Mouse (Mus musculus): ENCODE results near the gene Pi4k2a. TPM values are rescaled to one million over a fixed set of nuclear protein-coding genes. Genes with fewer than 3 reads are reported as not detected.
"Not testable (repeated sequence)": the region's sequence is repeated elsewhere in the genome, so short reads cannot be mapped to it uniquely, and the experiment has no call there.

The Pi4k2a gene
- polyA plus RNA-seq, 1 experiment from 2014 or later, result 14.5 TPM

- Histone ChIP-seq H3K27me3 (replicated peaks) (no peaks in the 10 kb centered on the region), H3K4me3 (no peak overlapping the region), H3K9ac (no peak overlapping the region), H3K27ac (replicated peaks) (no peak overlapping the region), H3K36me3 (no peaks in the 10 kb centered on the region), H3K4me1 (peaks cover 7% of the 10 kb centered on the region; the same call in 1 of the 2 replicates), H3K4me2 (peak overlapping the region; percentile 38), H3K9me3 (no peaks in the 10 kb centered on the region)
- WGBS, result 64% methylated on average over 11 of the region's 11 CpGs
- no peak for ATAC-seq (ENCODE audit: extremely low read depth, insufficient number of reproducible peaks, low FRiP score, low TSS enrichment)
Measured at GRCm38 (mm10) chr19:42068441-42069240, 21.6 kb upstream of the Pi4k2a start.

DNA sequence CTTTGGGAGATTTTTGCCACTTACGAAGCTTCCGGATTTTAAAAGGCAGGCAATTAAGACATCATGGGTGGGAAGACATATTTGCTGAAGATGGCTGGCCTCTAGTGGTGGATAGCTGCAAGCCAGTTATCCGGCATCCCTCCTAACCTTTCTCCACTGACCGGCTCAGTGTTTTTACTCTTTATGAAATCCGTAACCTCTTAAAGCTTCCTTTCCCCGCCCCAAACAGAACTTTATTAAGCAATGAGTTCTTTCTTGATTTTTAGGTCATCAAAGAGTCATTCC is 21.1 kb upstream of the Pi4k2a start:
- WGBS, result 40% methylated on average over 6 of the region's 6 CpGs
- ATAC-seq (ENCODE audit: extremely low read depth, insufficient number of reproducible peaks, low FRiP score, low TSS enrichment), result no peak
- Histone ChIP-seq H3K4me3 (no peak overlapping the region), H3K9ac (no peak overlapping the region), H3K36me3 (no peaks in the 10 kb centered on the region), H3K4me1 (peaks cover 7% of the 10 kb centered on the region; the same call in 1 of the 2 replicates), H3K4me2 (peak overlapping the region; percentile 38), H3K27ac (replicated peaks) (no peak overlapping the region), H3K27me3 (replicated peaks) (no peaks in the 10 kb centered on the region), H3K9me3 (no peaks in the 10 kb centered on the region)

GRCm38 (mm10) chr19:42071221-42071620 is 19.0 kb upstream of the Pi4k2a start:
- Histone ChIP-seq H3K27ac (replicated peaks) (no peak overlapping the region), H3K36me3 (peaks cover 10% of the 10 kb centered on the region), H3K27me3 (replicated peaks) (no peaks in the 10 kb centered on the region), H3K9me3 (no peaks in the 10 kb centered on the region), H3K4me3 (no peak overlapping the region), H3K9ac (no peak overlapping the region), H3K4me2 (no peak overlapping the region), H3K4me1 (peaks cover 7% of the 10 kb centered on the region; the same call in 1 of the 2 replicates)
- 60% methylated on average over 7 of the region's 7 CpGs for WGBS
- ATAC-seq (ENCODE audit: extremely low read depth, insufficient number of reproducible peaks, low FRiP score, low TSS enrichment), result no peak

DNA sequence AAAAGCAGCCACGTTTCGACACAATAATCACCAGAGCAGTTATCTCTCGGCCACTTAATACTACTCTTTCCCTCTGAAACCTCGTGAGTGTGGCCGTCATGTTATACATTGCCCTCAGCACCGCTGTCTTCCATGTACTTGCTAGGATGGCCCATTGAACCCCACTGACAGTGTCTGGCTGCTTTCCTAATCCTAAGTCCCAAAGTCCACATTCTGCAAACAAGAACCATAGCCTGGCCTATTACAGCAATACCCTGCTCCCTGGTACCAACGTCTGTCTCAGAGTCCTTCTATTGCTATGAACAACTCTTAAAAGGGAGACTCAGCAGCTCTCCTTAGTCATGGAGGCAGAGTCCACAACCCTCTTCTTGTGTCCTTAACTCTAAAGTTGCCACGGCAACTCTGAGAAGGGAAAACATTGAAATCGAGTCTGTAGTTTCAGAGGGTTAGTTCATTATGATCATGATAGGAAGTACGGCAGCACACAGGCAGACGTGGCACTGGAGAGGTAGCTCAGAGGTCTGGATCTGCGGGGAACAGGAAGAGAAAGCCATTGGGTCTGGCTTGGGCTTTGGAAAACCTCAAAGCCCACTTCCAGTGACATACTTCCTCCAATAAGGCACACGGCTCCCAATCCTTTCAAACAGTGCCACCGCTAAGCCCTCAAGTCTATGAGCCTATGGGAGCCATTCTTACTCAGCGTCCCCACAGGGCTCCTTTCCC is 18.2 kb upstream of the Pi4k2a start:
- H3K27ac ChIP-seq (replicated peaks), result no peak overlapping the region
- no peak overlapping the region for H3K4me3 ChIP-seq
- ATAC-seq (ENCODE audit: extremely low read depth, insufficient number of reproducible peaks, low FRiP score, low TSS enrichment), result no peak
- H3K4me2 ChIP-seq, result no peak overlapping the region
- H3K4me1 ChIP-seq, result peaks cover 7% of the 10 kb centered on the region; the same call in 1 of the 2 replicates
- WGBS, result 72% methylated on average over 15 of the region's 15 CpGs
- H3K27me3 ChIP-seq (replicated peaks), result no peaks in the 10 kb centered on the region
- peaks cover 10% of the 10 kb centered on the region for H3K36me3 ChIP-seq
- no peak overlapping the region for H3K9ac ChIP-seq
- H3K9me3 ChIP-seq, result no peaks in the 10 kb centered on the region

DNA sequence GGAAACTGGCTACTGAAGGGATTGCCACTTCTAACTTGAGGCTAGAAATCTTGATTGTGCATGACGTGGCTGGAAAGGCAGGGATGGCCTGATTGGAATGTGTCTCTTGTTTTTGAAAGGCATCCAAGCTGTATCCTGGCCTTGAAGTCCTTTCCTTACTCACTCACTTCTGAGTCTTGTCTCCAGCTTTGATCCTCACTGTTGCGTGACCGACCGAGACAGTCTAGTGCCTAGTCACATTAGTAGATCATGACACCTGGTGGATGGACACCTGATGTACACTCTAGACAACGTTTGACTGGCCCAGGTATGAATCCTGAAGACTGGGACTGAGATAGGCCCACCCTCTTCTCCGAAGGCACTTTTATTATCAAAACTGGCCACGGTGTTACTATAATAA is 17.5 kb upstream of the Pi4k2a start:
- Histone ChIP-seq H3K4me3 (no peak overlapping the region), H3K9ac (no peak overlapping the region), H3K36me3 (peaks cover 10% of the 10 kb centered on the region), H3K4me1 (peaks cover 7% of the 10 kb centered on the region; the same call in 1 of the 2 replicates), H3K4me2 (no peak overlapping the region), H3K27ac (replicated peaks) (no peak overlapping the region), H3K9me3 (no peaks in the 10 kb centered on the region), H3K27me3 (replicated peaks) (no peaks in the 10 kb centered on the region)
- 61% methylated on average over 7 of the region's 7 CpGs for WGBS
- no peak for ATAC-seq (ENCODE audit: extremely low read depth, insufficient number of reproducible peaks, low FRiP score, low TSS enrichment)

DNA sequence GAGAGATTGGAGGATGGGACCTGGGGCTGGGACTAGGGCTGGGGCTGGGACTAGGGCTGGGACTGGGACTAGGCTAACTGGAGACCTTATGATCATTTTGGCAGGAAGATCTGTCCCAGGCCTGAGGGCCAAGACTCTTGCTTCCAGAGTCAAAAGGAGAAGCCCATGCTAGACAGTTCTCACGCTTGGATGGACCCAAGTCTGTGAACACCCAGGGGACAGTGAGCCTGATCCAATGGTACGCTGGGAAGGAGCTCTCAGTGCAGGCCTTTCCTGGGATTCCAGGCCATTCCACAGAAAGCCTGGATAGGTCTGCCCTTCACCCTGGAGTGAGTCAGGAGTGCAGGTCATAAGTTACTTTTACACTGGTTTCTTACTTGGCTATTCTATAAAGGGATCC is 15.2 kb upstream of the Pi4k2a start:
- WGBS, result 67% methylated on average over 2 of the region's 2 CpGs
- no peak overlapping the region for H3K27ac ChIP-seq (replicated peaks)
- peaks cover 10% of the 10 kb centered on the region for H3K36me3 ChIP-seq
- H3K27me3 ChIP-seq (replicated peaks), result no peaks in the 10 kb centered on the region
- no peaks in the 10 kb centered on the region for H3K9me3 ChIP-seq
- no peak for ATAC-seq (ENCODE audit: extremely low read depth, insufficient number of reproducible peaks, low FRiP score, low TSS enrichment)
- no peak overlapping the region for H3K9ac ChIP-seq
- H3K4me2 ChIP-seq, result no peak overlapping the region
- H3K4me1 ChIP-seq, result no peaks in the 10 kb centered on the region
- H3K4me3 ChIP-seq, result no peak overlapping the region

- H3K27me3 ChIP-seq (replicated peaks), result no peaks in the 10 kb centered on the region
- ATAC-seq (ENCODE audit: extremely low read depth, insufficient number of reproducible peaks, low FRiP score, low TSS enrichment), result no peak
- no peak overlapping the region for H3K9ac ChIP-seq
- no peaks in the 10 kb centered on the region for H3K4me1 ChIP-seq
- H3K4me2 ChIP-seq, result no peak overlapping the region
- H3K27ac ChIP-seq (replicated peaks), result no peak overlapping the region
- no peak overlapping the region for H3K4me3 ChIP-seq
- H3K9me3 ChIP-seq, result no peaks in the 10 kb centered on the region
- 87% methylated on average over 16 of the region's 16 CpGs for WGBS
- peaks cover 10% of the 10 kb centered on the region for H3K36me3 ChIP-seq
Measured at GRCm38 (mm10) chr19:42075992-42076391, 14.3 kb upstream of the Pi4k2a start.

DNA sequence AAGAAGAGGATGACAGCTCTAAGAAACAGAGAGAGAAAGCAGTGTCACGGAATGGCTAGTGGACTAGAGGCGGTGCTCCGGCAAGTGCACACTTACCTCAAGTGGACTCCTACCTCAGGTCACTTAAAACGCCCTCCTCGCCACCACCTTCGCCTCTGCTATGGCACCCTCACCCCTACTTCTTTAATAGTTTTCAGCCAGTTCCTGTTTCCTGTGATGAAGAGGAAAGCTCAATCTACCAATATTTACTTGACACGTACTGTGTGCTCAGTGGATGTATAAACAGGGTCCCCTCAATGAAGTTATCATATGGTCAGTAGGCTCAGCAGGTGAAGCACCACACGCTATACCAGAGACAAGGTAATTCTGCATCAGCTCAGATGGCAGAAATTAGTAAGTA is 11.7 kb upstream of the Pi4k2a start:
- 86% methylated on average over 8 of the region's 8 CpGs for WGBS
- Histone ChIP-seq H3K36me3 (peaks cover 10% of the 10 kb centered on the region), H3K27me3 (replicated peaks) (no peaks in the 10 kb centered on the region), H3K4me3 (no peak overlapping the region), H3K4me2 (no peak overlapping the region), H3K9me3 (no peaks in the 10 kb centered on the region), H3K9ac (no peak overlapping the region), H3K27ac (replicated peaks) (no peak overlapping the region), H3K4me1 (no peaks in the 10 kb centered on the region)
- ATAC-seq (ENCODE audit: extremely low read depth, insufficient number of reproducible peaks, low FRiP score, low TSS enrichment), result no peak

GRCm38 (mm10) chr19:42079006-42079405 is 11.3 kb upstream of the Pi4k2a start:
- Histone ChIP-seq H3K36me3 (peaks cover 10% of the 10 kb centered on the region), H3K9me3 (no peaks in the 10 kb centered on the region), H3K27ac (replicated peaks) (no peak overlapping the region), H3K4me2 (no peak overlapping the region), H3K4me1 (no peaks in the 10 kb centered on the region), H3K27me3 (replicated peaks) (no peaks in the 10 kb centered on the region), H3K9ac (no peak overlapping the region), H3K4me3 (no peak overlapping the region)
- WGBS, result 85% methylated on average over 12 of the region's 12 CpGs
- ATAC-seq (ENCODE audit: extremely low read depth, insufficient number of reproducible peaks, low FRiP score, low TSS enrichment), result no peak

DNA sequence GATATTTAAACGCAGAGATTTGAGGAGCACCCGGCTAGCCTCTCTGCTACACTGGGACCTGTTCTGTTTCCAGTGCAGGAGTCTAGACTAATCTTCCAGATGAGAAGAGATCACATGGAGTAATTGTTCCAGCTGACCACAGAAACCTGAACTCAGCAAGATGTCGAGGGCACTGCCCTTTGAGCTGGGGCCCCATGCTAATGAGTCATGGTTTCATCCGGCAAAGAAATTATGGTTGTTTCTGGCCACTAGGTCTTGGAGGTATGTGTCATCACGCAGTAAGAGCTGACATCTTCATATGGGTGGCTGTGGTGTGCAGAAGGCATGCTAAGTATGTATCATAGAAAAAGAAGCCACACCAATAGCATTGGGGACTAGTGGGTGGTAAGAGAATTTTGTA is 10.3 kb upstream of the Pi4k2a start:
- H3K27me3 ChIP-seq (replicated peaks), result no peaks in the 10 kb centered on the region
- no peak for ATAC-seq (ENCODE audit: extremely low read depth, insufficient number of reproducible peaks, low FRiP score, low TSS enrichment)
- H3K4me3 ChIP-seq, result no peak overlapping the region
- H3K27ac ChIP-seq (replicated peaks), result no peak overlapping the region
- peaks cover 10% of the 10 kb centered on the region for H3K36me3 ChIP-seq
- WGBS, result 68% methylated on average over 5 of the region's 5 CpGs
- H3K4me2 ChIP-seq, result no peak overlapping the region
- H3K4me1 ChIP-seq, result no peaks in the 10 kb centered on the region
- H3K9ac ChIP-seq, result no peak overlapping the region
- no peaks in the 10 kb centered on the region for H3K9me3 ChIP-seq

- Histone ChIP-seq H3K36me3 (peaks cover 5% of the 10 kb centered on the region; the same call in 1 of the 2 replicates), H3K9me3 (no peaks in the 10 kb centered on the region), H3K4me2 (no peak overlapping the region), H3K4me1 (peaks cover 1% of the 10 kb centered on the region), H3K9ac (no peak overlapping the region), H3K27ac (replicated peaks) (no peak overlapping the region), H3K4me3 (no peak overlapping the region), H3K27me3 (replicated peaks) (no peaks in the 10 kb centered on the region)
- no peak for ATAC-seq (ENCODE audit: extremely low read depth, insufficient number of reproducible peaks, low FRiP score, low TSS enrichment)
- 75% methylated on average over 11 of the region's 11 CpGs for WGBS
Measured at GRCm38 (mm10) chr19:42080469-42080868, 9.8 kb upstream of the Pi4k2a start.

- WGBS, result 88% methylated on average over 5 of the region's 5 CpGs
Measured at GRCm38 (mm10) chr19:42081613-42082012, 8.7 kb upstream of the Pi4k2a start.

More at GRCm38 (mm10) chr19:42081613-42082012, 8.7 kb upstream of the Pi4k2a start:
- not testable (repeated sequence) for H3K4me3 ChIP-seq; H3K27me3 ChIP-seq (replicated peaks); H3K4me2 ChIP-seq; ATAC-seq (ENCODE audit: extremely low read depth, insufficient number of reproducible peaks, low FRiP score, low TSS enrichment); H3K9ac ChIP-seq; H3K4me1 ChIP-seq; H3K36me3 ChIP-seq; H3K27ac ChIP-seq (replicated peaks); H3K9me3 ChIP-seq

All from heart, embryonic 13.5 days (tissue).